Mouse (Mus musculus): Measurements from ENCODE around the gene Plod3.

The Plod3 gene

GRCm38 (mm10) chr5:136965210-136965609 is 21.6 kb upstream of the Plod3 start:
- WGBS: 84% methylated on average over 9 of the region's 9 CpGs

GRCm38 (mm10) chr5:136965686-136966085 is 21.1 kb upstream of the Plod3 start:
- WGBS: 83% methylated on average over 8 of the region's 8 CpGs

GRCm38 (mm10) chr5:136966331-136966730 is 20.5 kb upstream of the Plod3 start, which contains the start of gene Cldn15:
TSS of gene Cldn15 (plus strand) at chr5:136966616.
- WGBS: 56% methylated on average over 6 of the region's 6 CpGs

GRCm38 (mm10) chr5:136966861-136967455 is 19.9 kb upstream of the Plod3 start:
- WGBS: 90% methylated on average over 4 of the region's 4 CpGs

DNA sequence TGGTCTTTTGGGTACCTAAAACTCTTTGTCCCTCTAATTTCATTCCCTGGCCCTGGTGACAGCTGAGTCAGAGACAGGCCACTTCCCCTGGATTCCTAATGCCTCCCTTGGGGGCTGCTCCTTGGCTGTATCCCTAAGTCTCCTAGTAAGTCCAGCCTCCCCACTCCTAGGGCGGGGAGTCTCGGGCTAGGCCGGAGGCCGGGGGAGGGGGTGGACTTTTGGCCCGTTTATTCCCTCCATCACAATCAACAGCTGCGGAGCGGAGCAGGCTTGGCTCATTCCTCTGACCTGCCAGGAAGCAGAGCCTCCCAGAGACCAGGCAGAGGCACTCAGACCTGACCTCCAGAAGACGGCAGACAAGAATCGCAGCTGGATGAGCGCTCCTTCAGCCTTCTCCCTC is 19.2 kb upstream of the Plod3 start:
- 78% methylated on average over 10 of the region's 10 CpGs for WGBS

DNA sequence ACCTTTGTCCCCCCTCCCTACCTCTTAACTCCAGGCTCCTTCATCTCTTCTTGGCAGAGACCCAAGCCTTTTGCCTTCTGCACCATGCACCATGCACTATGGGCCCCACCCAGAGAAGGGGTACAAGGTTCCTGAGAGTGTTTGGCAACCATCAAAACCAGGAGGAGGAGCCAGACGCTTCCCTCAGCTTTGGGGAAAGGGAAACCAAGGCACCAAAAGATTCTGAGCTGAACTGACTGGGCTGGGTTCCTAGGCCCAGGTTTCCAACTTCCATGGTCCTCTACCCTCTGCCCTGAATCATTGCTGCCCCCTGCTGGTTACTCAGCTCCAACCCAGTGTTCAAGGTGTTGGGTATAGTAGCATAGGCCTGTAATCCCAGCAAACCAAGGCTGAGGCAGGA is 16.1 kb upstream of the Plod3 start:
- WGBS: 65% methylated on average over 1 of the region's 1 CpGs

GRCm38 (mm10) chr5:136973670-136974069 is 13.1 kb upstream of the Plod3 start:
- 80% methylated on average over 8 of the region's 8 CpGs for WGBS

DNA sequence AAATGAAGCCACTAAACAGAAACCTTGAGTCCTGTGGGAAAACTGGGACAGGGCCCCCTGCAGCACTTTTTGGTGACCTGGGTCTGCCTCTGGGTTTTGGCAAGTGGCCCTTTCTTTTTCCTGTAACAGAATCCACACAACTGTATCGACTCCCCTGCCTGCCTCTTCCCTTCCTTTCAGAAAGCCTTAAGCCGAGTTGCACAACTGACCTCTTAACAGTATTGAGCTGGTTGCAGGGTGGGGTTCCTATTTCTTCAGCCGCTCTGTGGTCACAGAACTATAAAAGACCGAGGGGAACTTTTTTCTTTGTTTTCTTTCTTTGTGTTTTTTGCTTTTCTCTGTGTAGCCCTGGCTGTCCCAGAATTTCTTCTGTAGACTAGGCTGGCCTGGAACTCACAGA is 9.1 kb upstream of the Plod3 start:
- 66% methylated on average over 4 of the region's 4 CpGs for WGBS

GRCm38 (mm10) chr5:136979762-136980161 is 7.1 kb upstream of the Plod3 start:
- WGBS: 88% methylated on average over 2 of the region's 2 CpGs

- 89% methylated on average over 8 of the region's 8 CpGs for WGBS
These were observed 5.8 kb upstream of the Plod3 start for GRCm38 (mm10) chr5:136980974-136981373.

DNA sequence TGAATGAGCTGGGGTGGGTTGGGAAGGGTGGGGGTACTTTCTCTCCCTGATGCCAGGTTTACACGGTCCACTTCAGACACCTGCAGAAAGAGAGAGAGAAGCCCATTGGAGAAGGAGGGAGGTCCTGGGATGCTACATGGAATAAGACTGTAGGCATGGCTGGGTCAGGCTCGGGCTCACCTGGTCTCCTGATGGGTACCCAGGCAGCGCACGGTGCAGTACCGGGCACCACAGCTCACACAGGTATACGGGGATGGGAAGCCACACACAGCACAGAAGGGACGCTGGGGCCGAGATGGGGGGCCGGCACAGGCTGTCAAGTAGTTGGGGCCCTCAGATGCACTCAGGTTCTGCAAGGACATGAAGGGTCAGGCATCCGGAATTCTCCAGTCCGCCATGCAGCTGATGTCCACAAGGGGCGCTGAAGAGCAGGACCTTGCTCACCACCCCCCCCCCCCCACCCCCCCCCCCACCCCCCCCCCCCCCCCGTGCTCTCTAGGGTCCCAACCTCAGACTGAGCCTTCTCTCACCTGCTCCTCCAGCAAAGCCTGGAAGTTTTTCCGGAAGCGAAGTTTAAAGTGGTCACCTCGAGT is 4.4 kb upstream of the Plod3 start:
- WGBS: 50% methylated on average over 15 of the region's 16 CpGs

DNA sequence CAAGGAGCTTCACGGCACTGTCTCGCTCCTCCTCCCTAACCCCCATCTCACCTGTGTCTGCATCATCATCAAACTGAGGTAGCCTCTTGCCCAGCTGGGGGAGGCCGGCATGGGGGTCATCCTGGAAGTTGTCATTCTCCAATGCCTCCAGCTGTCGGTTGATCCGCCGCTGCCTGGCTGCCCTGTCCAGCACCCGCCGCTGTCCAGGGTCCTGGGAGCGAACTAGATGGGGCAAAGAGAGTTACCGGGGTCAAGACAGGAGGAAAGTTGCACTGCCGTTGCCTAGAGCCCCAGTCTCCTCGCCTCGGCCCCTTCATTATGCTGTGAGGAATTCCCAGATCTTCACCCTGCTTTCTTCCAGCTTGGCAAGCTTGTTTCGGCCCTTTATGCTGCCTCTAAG is 2.0 kb upstream of the Plod3 start:
- 61% methylated on average over 14 of the region's 14 CpGs for WGBS

DNA sequence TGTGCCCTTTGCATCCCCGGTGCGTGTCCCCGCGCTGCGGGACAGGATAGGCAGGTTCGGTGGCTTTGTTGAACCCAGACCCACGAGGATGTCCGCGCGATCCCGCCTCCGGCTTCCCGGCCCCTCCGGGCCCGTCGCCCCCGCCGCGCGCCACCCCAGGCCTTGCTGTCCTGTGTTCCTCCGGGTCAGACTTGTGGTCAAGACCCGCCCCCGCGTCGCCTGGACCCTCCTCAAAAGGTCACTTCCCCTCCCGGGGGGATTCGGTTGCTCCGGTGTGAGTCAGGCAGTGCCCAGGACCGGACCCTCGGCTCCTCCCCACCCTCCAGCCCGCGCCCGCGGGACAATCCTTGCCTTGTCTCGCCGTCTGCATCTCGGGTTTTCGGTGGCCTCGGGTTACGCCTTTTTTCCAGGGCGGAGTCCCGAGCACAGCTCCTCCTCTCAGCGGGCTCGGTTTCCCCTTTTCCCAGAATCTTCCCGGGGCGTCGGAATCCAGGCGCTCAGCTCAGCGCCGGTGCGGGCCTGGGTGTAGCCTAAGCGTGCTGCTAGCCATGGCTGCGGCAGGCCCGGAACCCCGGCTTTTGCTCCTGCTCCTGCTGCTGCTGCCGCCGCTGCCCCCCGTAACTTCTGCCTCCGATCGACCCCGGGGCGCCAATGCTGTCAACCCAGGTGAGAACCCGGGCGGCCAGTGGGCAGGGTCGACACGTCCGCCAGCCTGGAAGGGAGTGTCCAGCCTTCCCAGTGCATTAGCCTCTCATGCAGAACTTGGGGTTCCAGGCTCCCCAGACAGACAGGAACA is 517 bp downstream of the Plod3 start:
- 1% methylated on average over 67 of the region's 67 CpGs for WGBS

DNA sequence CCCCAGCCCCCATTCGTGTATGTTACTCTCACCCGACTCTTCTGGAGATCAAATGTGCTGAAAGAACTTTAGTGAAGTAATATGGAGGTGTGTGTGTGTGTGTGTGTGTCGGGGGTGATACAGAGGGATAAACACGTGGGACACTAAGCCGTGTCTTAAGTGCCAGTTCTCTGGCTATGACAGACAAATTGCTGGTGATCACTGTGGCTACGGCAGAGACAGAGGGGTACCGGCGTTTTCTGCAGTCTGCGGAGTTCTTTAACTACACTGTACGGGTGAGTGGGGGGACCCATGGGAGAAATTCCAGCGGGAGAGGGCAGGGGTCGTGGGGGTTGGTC is 1.1 kb downstream of the Plod3 start, which contains the start of gene Znhit1:
Gene Znhit1, minus strand, starts transcription at position 88 of the 338 bp plus-strand sequence.
- WGBS: 4% methylated on average over 12 of the region's 12 CpGs

DNA sequence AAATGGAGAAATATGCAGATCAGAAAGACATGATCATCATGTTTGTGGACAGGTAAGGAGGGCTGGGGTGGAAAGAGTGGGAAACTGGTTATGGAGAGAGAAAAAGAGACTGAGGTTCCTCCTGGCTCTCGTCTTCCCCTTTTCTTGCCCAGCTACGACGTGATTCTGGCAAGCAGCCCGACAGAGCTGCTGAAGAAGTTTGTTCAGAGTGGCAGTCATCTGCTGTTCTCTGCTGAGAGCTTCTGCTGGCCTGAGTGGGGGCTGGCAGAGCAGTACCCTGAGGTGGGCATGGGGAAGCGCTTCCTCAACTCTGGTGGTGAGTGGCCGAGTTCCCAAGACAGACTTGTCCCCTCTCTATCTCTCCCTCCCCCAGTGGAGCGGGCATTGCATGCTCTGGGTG is 1.6 kb downstream of the Plod3 start:
- 49% methylated on average over 7 of the region's 7 CpGs for WGBS

DNA sequence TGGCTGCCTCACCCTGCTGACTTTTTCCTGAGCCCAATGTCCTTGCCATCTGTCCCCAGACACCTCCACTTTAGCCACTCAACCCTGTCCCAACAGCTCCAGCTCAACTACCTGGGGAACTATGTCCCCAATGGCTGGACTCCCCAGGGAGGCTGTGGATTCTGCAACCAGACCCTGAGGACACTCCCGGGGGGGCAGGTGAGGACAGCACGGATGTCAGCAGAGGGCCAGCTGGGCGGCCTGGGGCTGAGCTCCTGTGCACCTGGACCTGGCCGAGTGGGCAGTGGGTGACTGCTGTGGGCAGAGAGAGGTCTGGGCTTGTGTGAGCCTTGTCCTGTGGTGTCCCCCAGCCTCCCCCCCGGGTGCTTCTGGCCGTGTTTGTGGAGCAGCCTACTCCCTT is 3.0 kb downstream of the Plod3 start:
- 88% methylated on average over 6 of the region's 6 CpGs for WGBS

DNA sequence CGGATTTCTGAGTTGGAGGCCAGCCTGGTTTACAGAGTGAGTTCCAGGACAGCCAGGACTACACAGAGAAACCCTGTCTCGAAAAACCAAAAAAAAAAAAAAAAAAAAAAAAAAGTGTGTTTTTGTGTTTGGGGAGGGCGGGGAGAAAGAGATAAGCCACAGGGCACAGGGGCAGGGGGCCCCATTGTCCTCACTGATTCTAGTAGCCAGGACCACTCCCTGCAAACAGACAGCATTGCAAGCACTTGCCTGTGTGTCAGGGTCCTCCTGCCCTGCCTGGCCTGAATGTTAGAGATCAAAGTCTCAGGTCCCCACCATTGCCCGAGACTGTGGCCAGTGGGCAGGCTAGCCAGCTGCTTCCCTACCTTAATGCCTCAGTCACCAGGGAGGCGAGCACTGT is 12.6 kb downstream of the Plod3 start:
- 79% methylated on average over 5 of the region's 5 CpGs for WGBS

DNA sequence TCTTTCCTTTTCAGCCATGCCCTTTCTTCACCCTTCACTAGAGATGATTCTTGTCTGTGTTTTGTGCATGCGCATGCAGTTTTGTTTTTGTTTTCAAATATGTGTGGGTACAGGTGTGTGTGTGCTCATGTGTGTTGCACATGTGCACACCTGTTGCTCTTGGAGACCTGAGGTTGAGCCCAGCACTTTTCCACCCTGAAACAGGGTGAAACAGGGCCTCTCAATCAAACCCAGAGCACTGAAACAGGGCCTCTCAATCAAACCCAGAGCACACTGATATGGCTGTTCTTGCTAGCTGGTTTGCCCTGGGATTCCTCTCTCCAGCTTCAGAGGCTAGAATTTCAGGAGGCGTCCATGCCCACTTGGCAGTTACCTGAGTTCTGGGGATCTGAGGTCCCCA is 13.8 kb downstream of the Plod3 start:
- 91% methylated on average over 2 of the region's 2 CpGs for WGBS

GRCm38 (mm10) chr5:137007276-137007675 is 20.5 kb downstream of the Plod3 start:
- WGBS: 67% methylated on average over 8 of the region's 8 CpGs

- WGBS: 15% methylated on average over 3 of the region's 3 CpGs
These were observed 23.2 kb downstream of the Plod3 start for GRCm38 (mm10) chr5:137009988-137010387.

- WGBS: 62% methylated on average over 15 of the region's 15 CpGs
These were observed 25.7 kb downstream of the Plod3 start for GRCm38 (mm10) chr5:137012401-137012950.

DNA sequence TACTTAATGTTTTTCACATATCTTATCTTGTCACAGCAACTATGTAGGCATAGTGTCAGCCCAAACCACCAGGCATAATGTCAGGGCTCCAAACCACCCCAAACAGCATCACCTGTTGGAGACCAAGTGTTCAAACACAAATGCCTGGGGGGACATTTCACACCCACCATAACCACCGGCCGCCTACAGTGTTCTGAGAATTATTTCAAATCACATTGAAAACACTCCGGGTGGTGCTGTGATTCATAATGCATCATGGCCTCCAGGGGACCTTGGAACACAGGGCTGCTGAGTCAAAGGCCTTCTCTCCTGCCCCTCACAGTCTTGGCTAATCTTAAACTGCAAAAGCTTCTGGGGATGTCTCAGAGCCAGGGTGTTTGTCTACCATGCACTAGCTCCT is 29.1 kb downstream of the Plod3 start:
- WGBS: 87% methylated on average over 3 of the region's 3 CpGs

- 43% methylated on average over 3 of the region's 3 CpGs for WGBS
These were observed 37.5 kb downstream of the Plod3 start for GRCm38 (mm10) chr5:137024318-137024717.

Data from cerebral cortex, adult 2 months (tissue).